Mouse (Mus musculus) MEL (cell line): Measurements from ENCODE around the gene Gm9918.

Source experiments
- CTCF ChIP-seq, 3 experiments: IDR thresholded peaks in 2 of 3; conservative IDR thresholded peaks in 1 of 3; 2 replicates each; pipeline ENCODE4 v1.5.1; 2011 to 2012; ENCODE audit warnings: low read length in 3 of 3, low read depth in 2 of 3, mild to moderate bottlenecking in 2 of 3, improper control_type of control experiment in 1 of 3, inconsistent platforms in 1 of 3, mixed read lengths in 1 of 3, moderate library complexity in 1 of 3; ENCODE audit not compliant: control insufficient read depth in 1 of 3, insufficient read depth in 1 of 3, poor library complexity in 1 of 3, severe bottlenecking in 1 of 3
- EP300 ChIP-seq, 2 experiments: IDR thresholded peaks; 2 replicates each; pipeline ENCODE4 v1.6.1; 2011; ENCODE audit warnings: improper control_type of control experiment in 2 of 2, low read length in 2 of 2, low read depth in 1 of 2, mild to moderate bottlenecking in 1 of 2
- GABPA ChIP-seq: IDR thresholded peaks from 2 replicates; pipeline ENCODE4 v1.6.1; 2012; ENCODE audit warnings: low read depth, mild to moderate bottlenecking, inconsistent platforms, low read length, improper control_type of control experiment, moderate library complexity
- MAX ChIP-seq: IDR thresholded peaks from 2 replicates; pipeline ENCODE4 v1.6.1; 2011; ENCODE audit warnings: low read length, improper control_type of control experiment
- POLR2A ChIP-seq, 2 experiments: IDR thresholded peaks; 2 replicates each; pipeline ENCODE4 v1.6.1; 2011 to 2012; ENCODE audit warnings: low read length in 2 of 2, mild to moderate bottlenecking in 2 of 2, control low read depth in 1 of 2, improper control_type of control experiment in 1 of 2, low read depth in 1 of 2, moderate library complexity in 1 of 2; ENCODE audit not compliant: control insufficient read depth in 1 of 2, insufficient read depth in 1 of 2, poor library complexity in 1 of 2
- ZMIZ1 ChIP-seq: IDR thresholded peaks from 2 replicates; pipeline ENCODE4 v1.6.1; 2012; ENCODE audit warnings: low read depth, mild to moderate bottlenecking, inconsistent platforms, low read length, improper control_type of control experiment, moderate library complexity
- ZNF384 ChIP-seq: IDR thresholded peaks from 2 replicates; pipeline ENCODE4 v1.6.1; 2012; ENCODE audit warnings: low read depth, mild to moderate bottlenecking, inconsistent platforms, low read length, improper control_type of control experiment

- TF ChIP-seq CTCF (IDR thresholded peaks at IDR 0.05 in 2 of 3, conservative IDR thresholded peaks at IDR 0.05 in 1 of 3; ENCODE audit: control insufficient read depth in 1 of 3, insufficient read depth in 1 of 3, low read depth in 2 of 3, low read length in 3 of 3, poor library complexity in 1 of 3, severe bottlenecking in 1 of 3) = no peak
- no peak for TF ChIP-seq ZMIZ1
- TF ChIP-seq POLR2A (IDR thresholded peaks at IDR 0.05; ENCODE audit: control insufficient read depth in 1 of 2, insufficient read depth in 1 of 2, low read depth in 1 of 2, low read length in 2 of 2, poor library complexity in 1 of 2) = no peak
- no peak for TF ChIP-seq GABPA
- no peak for TF ChIP-seq MAX
- TF ChIP-seq ZNF384 = no peak
- no peak for TF ChIP-seq EP300 (IDR thresholded peaks at IDR 0.05; ENCODE audit: low read depth in 1 of 2, low read length in 2 of 2)
Measured at GRCm38 (mm10) chr15:102242404-102243228, 27.7 kb upstream of the Gm9918 start.
